Mouse (Mus musculus): ENCODE measurements around the gene Atl2. TPM values are rescaled to one million over a fixed set of nuclear protein-coding genes. Genes with fewer than 3 reads are reported as not detected.

The Atl2 gene
- polyA plus RNA-seq, 1 experiment from 2014 or later = 38.9 TPM

GRCm38 (mm10) chr17:79894054-79894453, 1.9 kb downstream of the Atl2 start:
- no peak for DNase-seq (ENCODE audit: extremely low spot score, low spot score)
- H3K36me3 ChIP-seq (replicated peaks) = no peaks in the 10 kb centered on the region
- peaks cover 31% of the 10 kb centered on the region for H3K27me3 ChIP-seq (ENCODE audit: poor library complexity, severe bottlenecking)
- WGBS = 74% methylated on average over 4 of the region's 4 CpGs
- no peak overlapping the region for H3K27ac ChIP-seq
- H3K4me1 ChIP-seq = peaks cover 35% of the 10 kb centered on the region
- no peaks in the 10 kb centered on the region for H3K9me3 ChIP-seq
- peak overlapping the region; percentile 96 for H3K4me3 ChIP-seq

- Histone ChIP-seq H3K27ac (no peak overlapping the region), H3K4me3 (no peak overlapping the region), H3K36me3 (replicated peaks) (no peaks in the 10 kb centered on the region), H3K9me3 (no peaks in the 10 kb centered on the region), H3K4me1 (peaks cover 35% of the 10 kb centered on the region), H3K27me3 (ENCODE audit: poor library complexity, severe bottlenecking) (peaks cover 10% of the 10 kb centered on the region)
- DNase-seq (ENCODE audit: extremely low spot score, low spot score) = no peak
- WGBS = 67% methylated on average over 7 of the region's 7 CpGs
These were observed 4.0 kb downstream of the Atl2 start for GRCm38 (mm10) chr17:79891944-79892343.

GRCm38 (mm10) chr17:79887926-79888325, 8.0 kb downstream of the Atl2 start:
- 88% methylated on average over 1 of the region's 1 CpGs for WGBS
- H3K9me3 ChIP-seq = no peaks in the 10 kb centered on the region
- H3K4me1 ChIP-seq = peaks cover 7% of the 10 kb centered on the region
- H3K27me3 ChIP-seq (ENCODE audit: poor library complexity, severe bottlenecking) = no peaks in the 10 kb centered on the region
- H3K4me3 ChIP-seq = no peak overlapping the region
- H3K27ac ChIP-seq = no peak overlapping the region
- DNase-seq (ENCODE audit: extremely low spot score, low spot score) = no peak
- H3K36me3 ChIP-seq (replicated peaks) = no peaks in the 10 kb centered on the region

- DNase-seq (ENCODE audit: extremely low spot score, low spot score) = no peak
- Histone ChIP-seq H3K36me3 (replicated peaks) (no peaks in the 10 kb centered on the region; the same call in 1 of the 2 replicates), H3K4me3 (no peak overlapping the region), H3K27ac (no peak overlapping the region), H3K27me3 (ENCODE audit: poor library complexity, severe bottlenecking) (no peaks in the 10 kb centered on the region), H3K4me1 (no peaks in the 10 kb centered on the region), H3K9me3 (no peaks in the 10 kb centered on the region)
- WGBS = 69% methylated on average over 4 of the region's 4 CpGs
These were observed 12.7 kb downstream of the Atl2 start for GRCm38 (mm10) chr17:79883198-79883597.

GRCm38 (mm10) chr17:79865027-79865426, 30.9 kb downstream of the Atl2 start:
- 88% methylated on average over 5 of the region's 5 CpGs for WGBS
- no peak for DNase-seq (ENCODE audit: extremely low spot score, low spot score)
- H3K4me3 ChIP-seq = no peak overlapping the region
- no peaks in the 10 kb centered on the region for H3K9me3 ChIP-seq
- H3K27ac ChIP-seq = no peak overlapping the region
- H3K4me1 ChIP-seq = no peaks in the 10 kb centered on the region
- no peaks in the 10 kb centered on the region for H3K27me3 ChIP-seq (ENCODE audit: poor library complexity, severe bottlenecking)
- peaks cover 52% of the 10 kb centered on the region for H3K36me3 ChIP-seq (replicated peaks)

GRCm38 (mm10) chr17:79864503-79864902, 31.4 kb downstream of the Atl2 start:
- Histone ChIP-seq H3K36me3 (replicated peaks) (peaks cover 55% of the 10 kb centered on the region), H3K27me3 (ENCODE audit: poor library complexity, severe bottlenecking) (no peaks in the 10 kb centered on the region), H3K9me3 (no peaks in the 10 kb centered on the region), H3K4me3 (no peak overlapping the region), H3K4me1 (no peaks in the 10 kb centered on the region), H3K27ac (no peak overlapping the region)
- 75% methylated on average over 8 of the region's 8 CpGs for WGBS
- no peak for DNase-seq (ENCODE audit: extremely low spot score, low spot score)

GRCm38 (mm10) chr17:79862038-79862437, 33.9 kb downstream of the Atl2 start:
- H3K4me1 ChIP-seq = no peaks in the 10 kb centered on the region
- H3K9me3 ChIP-seq = no peaks in the 10 kb centered on the region
- peaks cover 78% of the 10 kb centered on the region for H3K36me3 ChIP-seq (replicated peaks)
- no peak for DNase-seq (ENCODE audit: extremely low spot score, low spot score)
- H3K27me3 ChIP-seq (ENCODE audit: poor library complexity, severe bottlenecking) = no peaks in the 10 kb centered on the region
- 80% methylated on average over 1 of the region's 1 CpGs for WGBS
- no peak overlapping the region for H3K4me3 ChIP-seq
- H3K27ac ChIP-seq = no peak overlapping the region

- no peak for DNase-seq (ENCODE audit: extremely low spot score, low spot score)
- 94% methylated on average over 8 of the region's 8 CpGs for WGBS
- Histone ChIP-seq H3K4me1 (no peaks in the 10 kb centered on the region), H3K4me3 (no peak overlapping the region), H3K27ac (no peak overlapping the region), H3K27me3 (ENCODE audit: poor library complexity, severe bottlenecking) (no peaks in the 10 kb centered on the region), H3K36me3 (replicated peaks) (peaks cover 97% of the 10 kb centered on the region), H3K9me3 (no peaks in the 10 kb centered on the region)
These were observed 40.4 kb downstream of the Atl2 start for GRCm38 (mm10) chr17:79855533-79855932.

- Histone ChIP-seq H3K4me1 (no peaks in the 10 kb centered on the region), H3K4me3 (no peak overlapping the region), H3K9me3 (no peaks in the 10 kb centered on the region), H3K36me3 (replicated peaks) (peaks cover 59% of the 10 kb centered on the region), H3K27me3 (ENCODE audit: poor library complexity, severe bottlenecking) (no peaks in the 10 kb centered on the region), H3K27ac (no peak overlapping the region)
- 95% methylated on average over 5 of the region's 5 CpGs for WGBS
- DNase-seq (ENCODE audit: extremely low spot score, low spot score) = no peak
These were observed 47.5 kb downstream of the Atl2 start for GRCm38 (mm10) chr17:79848385-79848784.

- H3K27ac ChIP-seq = no peak overlapping the region
- no peak for DNase-seq (ENCODE audit: extremely low spot score, low spot score)
- no peak overlapping the region for H3K4me3 ChIP-seq
- WGBS = 94% methylated on average over 2 of the region's 2 CpGs
- no peaks in the 10 kb centered on the region for H3K4me1 ChIP-seq
- H3K27me3 ChIP-seq (ENCODE audit: poor library complexity, severe bottlenecking) = peaks cover 5% of the 10 kb centered on the region; the same call in 1 of the 2 replicates
- peaks cover 37% of the 10 kb centered on the region for H3K36me3 ChIP-seq (replicated peaks)
- no peaks in the 10 kb centered on the region for H3K9me3 ChIP-seq
These were observed 49.7 kb downstream of the Atl2 start for GRCm38 (mm10) chr17:79846182-79846581.

GRCm38 (mm10) chr17:79845695-79846094, 50.2 kb downstream of the Atl2 start:
- peaks cover 5% of the 10 kb centered on the region; the same call in 1 of the 2 replicates for H3K27me3 ChIP-seq (ENCODE audit: poor library complexity, severe bottlenecking)
- no peak for DNase-seq (ENCODE audit: extremely low spot score, low spot score)
- H3K9me3 ChIP-seq = no peaks in the 10 kb centered on the region
- peaks cover 32% of the 10 kb centered on the region for H3K36me3 ChIP-seq (replicated peaks)
- no peak overlapping the region for H3K27ac ChIP-seq
- H3K4me1 ChIP-seq = no peaks in the 10 kb centered on the region
- H3K4me3 ChIP-seq = no peak overlapping the region
- 78% methylated on average over 2 of the region's 2 CpGs for WGBS

GRCm38 (mm10) chr17:79840254-79841238, 55.4 kb downstream of the Atl2 start:
- WGBS = 50% methylated on average over 7 of the region's 7 CpGs
- peak; percentile 53 for DNase-seq (ENCODE audit: extremely low spot score, low spot score)
- Histone ChIP-seq H3K4me3 (no peak overlapping the region), H3K27me3 (ENCODE audit: poor library complexity, severe bottlenecking) (peaks cover 11% of the 10 kb centered on the region; the same call in 1 of the 2 replicates), H3K4me1 (no peaks in the 10 kb centered on the region), H3K36me3 (replicated peaks) (no peaks in the 10 kb centered on the region), H3K27ac (no peak overlapping the region), H3K9me3 (no peaks in the 10 kb centered on the region)

- WGBS = 85% methylated on average over 7 of the region's 7 CpGs
- Histone ChIP-seq H3K27ac (no peak overlapping the region), H3K36me3 (replicated peaks) (no peaks in the 10 kb centered on the region), H3K9me3 (no peaks in the 10 kb centered on the region), H3K27me3 (ENCODE audit: poor library complexity, severe bottlenecking) (peaks cover 13% of the 10 kb centered on the region), H3K4me1 (no peaks in the 10 kb centered on the region), H3K4me3 (no peak overlapping the region)
- DNase-seq (ENCODE audit: extremely low spot score, low spot score) = no peak
These were observed 58.9 kb downstream of the Atl2 start for GRCm38 (mm10) chr17:79836978-79837377.
